Mouse (Mus musculus) CH12.LX (cell line): ENCODE data around the gene Kcna6. TPM values are rescaled to one million over a fixed set of nuclear protein-coding genes. Genes with fewer than 3 reads are reported as not detected.

Source experiments
- DNase-seq: peaks from one replicate; pipeline ENCODE4 v3.0.0-alpha.2; 2013; ENCODE audit errors: extremely low read depth
- H3K27ac ChIP-seq: 2 replicates; pipeline ENCODE4 v1.5.1; 2012; ENCODE audit warnings: low read depth, mild to moderate bottlenecking, control low read depth, moderate library complexity; ENCODE audit not compliant: insufficient read depth
- H3K27me3 ChIP-seq: replicated peaks from 2 replicates; pipeline ENCODE3; 2012; ENCODE audit warnings: inconsistent platforms
- H3K36me3 ChIP-seq, 2 experiments: replicated peaks in 1 of 2; 2 replicates each; pipeline versions ENCODE3 to v1.6.1; 2012; ENCODE audit warnings: inconsistent platforms in 1 of 2, low read length in 1 of 2, mild to moderate bottlenecking in 1 of 2, mixed read lengths in 1 of 2, moderate library complexity in 1 of 2; ENCODE audit not compliant: control insufficient read depth in 1 of 2, insufficient read depth in 1 of 2
- H3K4me1 ChIP-seq, 2 experiments: 2 replicates each; pipeline ENCODE4 v1.6.1; 2012; ENCODE audit warnings: inconsistent platforms in 1 of 2, moderate library complexity in 1 of 2; ENCODE audit not compliant: insufficient read depth in 2 of 2, control insufficient read depth in 1 of 2
- H3K4me2 ChIP-seq: 2 replicates; pipeline ENCODE4 v1.6.1; 2012; ENCODE audit warnings: low read depth, mild to moderate bottlenecking, control low read depth; ENCODE audit not compliant: poor library complexity, insufficient read depth, severe bottlenecking
- H3K4me3 ChIP-seq, 3 experiments: fragments of 150-350 bp in 1 of 3; sonication (generic) in 1 of 3; replicated peaks in 1 of 3; 2 replicates each; pipeline versions ENCODE3 to v1.5.1; 2011 to 2012; ENCODE audit warnings: low read depth in 2 of 3, low read length in 2 of 3, mild to moderate bottlenecking in 2 of 3, moderate library complexity in 2 of 3, control low read depth in 1 of 3, improper control_type of control experiment in 1 of 3, inconsistent platforms in 1 of 3, mixed read lengths in 1 of 3; ENCODE audit not compliant: poor library complexity in 1 of 3
- H3K79me2 ChIP-seq: replicated peaks from 2 replicates; pipeline ENCODE4 v1.6.1; 2012; ENCODE audit warnings: mild to moderate bottlenecking, moderate library complexity; ENCODE audit not compliant: control insufficient read depth, poor library complexity, insufficient read depth, severe bottlenecking; ENCODE audit errors: extremely low read depth
- H3K9ac ChIP-seq: 2 replicates; pipeline ENCODE4 v1.6.1; 2012; ENCODE audit warnings: low read depth, mild to moderate bottlenecking, control low read depth, moderate library complexity; ENCODE audit not compliant: insufficient read depth
- H3K9me3 ChIP-seq: replicated peaks from 2 replicates; pipeline ENCODE3; 2012; ENCODE audit warnings: low read length, inconsistent platforms, mixed read lengths
- CHD1 ChIP-seq: IDR thresholded peaks from 2 replicates; pipeline ENCODE4 v1.6.1; 2012; ENCODE audit warnings: low read depth, low read length, improper control_type of control experiment, inconsistent platforms
- CHD2 ChIP-seq: IDR thresholded peaks from 2 replicates; pipeline ENCODE4 v1.6.1; 2011; ENCODE audit warnings: low read length, improper control_type of control experiment
- CTCF ChIP-seq, 2 experiments: IDR thresholded peaks in 1 of 2; conservative IDR thresholded peaks in 1 of 2; 2 replicates each; pipeline ENCODE4 v1.5.1; 2011 to 2012; ENCODE audit warnings: low read depth in 2 of 2, low read length in 2 of 2, improper control_type of control experiment in 1 of 2, inconsistent platforms in 1 of 2, mild to moderate bottlenecking in 1 of 2, moderate library complexity in 1 of 2
- E2F4 ChIP-seq: IDR thresholded peaks from 2 replicates; pipeline ENCODE4 v1.6.1; 2011; ENCODE audit warnings: low read depth, low read length, improper control_type of control experiment; ENCODE audit not compliant: insufficient replicate concordance
- GABPA ChIP-seq: IDR thresholded peaks from 2 replicates; pipeline ENCODE4 v1.6.1; 2012; ENCODE audit warnings: low read depth, low read length, improper control_type of control experiment, inconsistent platforms; ENCODE audit not compliant: insufficient replicate concordance
- HCFC1 ChIP-seq: IDR thresholded peaks from 2 replicates; pipeline ENCODE4 v1.6.1; 2012; ENCODE audit warnings: low read depth, mild to moderate bottlenecking, inconsistent platforms, low read length, improper control_type of control experiment
- IRF4 ChIP-seq: IDR thresholded peaks from 2 replicates; pipeline ENCODE4 v1.6.1; 2014; ENCODE audit warnings: low read depth, mild to moderate bottlenecking, inconsistent platforms, low read length, improper control_type of control experiment
- JUN ChIP-seq: IDR thresholded peaks from 2 replicates; pipeline ENCODE4 v1.6.1; 2011; ENCODE audit warnings: low read depth, mild to moderate bottlenecking, low read length, improper control_type of control experiment, moderate library complexity; ENCODE audit not compliant: insufficient read depth
- JUND ChIP-seq: conservative IDR thresholded peaks from 2 replicates; pipeline ENCODE4 v1.6.1; 2011; ENCODE audit warnings: low read depth, low read length, improper control_type of control experiment
- MAX ChIP-seq: IDR thresholded peaks from 2 replicates; pipeline ENCODE4 v1.6.1; 2011; ENCODE audit warnings: low read length, improper control_type of control experiment
- MEF2A ChIP-seq: IDR thresholded peaks from 2 replicates; pipeline ENCODE4 v1.6.1; 2014; ENCODE audit warnings: low read depth, mild to moderate bottlenecking, inconsistent platforms, low read length, improper control_type of control experiment, borderline replicate concordance
- MXI1 ChIP-seq: IDR thresholded peaks from 2 replicates; pipeline ENCODE4 v1.6.1; 2011; ENCODE audit warnings: mild to moderate bottlenecking, low read depth, low read length, improper control_type of control experiment
- MYC ChIP-seq: IDR thresholded peaks from 2 replicates; pipeline ENCODE4 v1.6.1; 2011; ENCODE audit warnings: low read depth, mild to moderate bottlenecking, improper control_type of control experiment, low read length
- NRF1 ChIP-seq: IDR thresholded peaks from 2 replicates; pipeline ENCODE4 v1.6.1; 2014; ENCODE audit warnings: low read depth, mild to moderate bottlenecking, inconsistent platforms, low read length, improper control_type of control experiment, moderate library complexity
- PAX5 ChIP-seq: IDR thresholded peaks from 2 replicates; pipeline ENCODE4 v1.6.1; 2012; ENCODE audit warnings: low read length, inconsistent platforms, mixed read lengths
- RCOR1 ChIP-seq: conservative IDR thresholded peaks from 2 replicates; pipeline ENCODE4 v1.6.1; 2012; ENCODE audit warnings: low read depth, mild to moderate bottlenecking, inconsistent platforms, low read length, improper control_type of control experiment
- SIN3A ChIP-seq: IDR thresholded peaks from 2 replicates; pipeline ENCODE4 v1.6.1; 2012; ENCODE audit warnings: low read length, improper control_type of control experiment, inconsistent platforms
- SMC3 ChIP-seq: IDR thresholded peaks from 2 replicates; pipeline ENCODE4 v1.6.1; 2011; ENCODE audit warnings: low read depth, low read length, improper control_type of control experiment
- UBTF ChIP-seq: IDR thresholded peaks from 2 replicates; pipeline ENCODE4 v1.6.1; 2012; ENCODE audit warnings: low read depth, mild to moderate bottlenecking, inconsistent platforms, low read length, improper control_type of control experiment, moderate library complexity
- USF2 ChIP-seq: conservative IDR thresholded peaks from 2 replicates; pipeline ENCODE4 v1.6.1; 2011; ENCODE audit warnings: low read depth, low read length, improper control_type of control experiment
- ZKSCAN1 ChIP-seq: IDR thresholded peaks from 2 replicates; pipeline ENCODE4 v1.6.1; 2012; ENCODE audit warnings: low read depth, inconsistent platforms, low read length, improper control_type of control experiment, borderline replicate concordance
- ZNF384 ChIP-seq: IDR thresholded peaks from 2 replicates; pipeline ENCODE4 v1.6.1; 2012; ENCODE audit warnings: low read depth, low read length, improper control_type of control experiment, inconsistent platforms
- dilution Hi-C: fragments of 300-500 bp; cut with MboI; formaldehyde crosslinking; loops from 2 replicates; pipeline ENCODE4 v1.14.3; 2020; ENCODE audit warnings: low sequenced_read_pairs; ENCODE audit not compliant: extremely low pct_unique_long_range_greater_than_20kb, extremely low pct_ligation_motif_present
- in situ Hi-C: fragments of 300-500 bp; cut with MboI; formaldehyde crosslinking; loops from 3 replicates; pipeline ENCODE4 v1.14.3; 2019; ENCODE audit warnings: low sequenced_read_pairs, low pct_ligation_motif_present, low pct_unique_long_range_greater_than_20kb, mixed read lengths
- polyA plus RNA-seq: library from polyadenylated mRNA; unstranded; fragments of >175 nt; gene quantifications from 2 replicates; pipeline ENCODE4 v1.2.1, GENCODE M21; 2012; ENCODE audit warnings: low read depth; ENCODE audit not compliant: insufficient read length
- total RNA-seq, 2 experiments: library from RNA; depleted of rRNA; stranded (reverse); fragments of 300-350 nt in 1 of 2; fragments of >200 nt in 1 of 2; gene quantifications; 2 replicates each; pipeline ENCODE4 v1.2.3; 2012 to 2014

Gene Kcna6
- total and polyA plus RNA-seq, 3 experiments: not detected

DNA sequence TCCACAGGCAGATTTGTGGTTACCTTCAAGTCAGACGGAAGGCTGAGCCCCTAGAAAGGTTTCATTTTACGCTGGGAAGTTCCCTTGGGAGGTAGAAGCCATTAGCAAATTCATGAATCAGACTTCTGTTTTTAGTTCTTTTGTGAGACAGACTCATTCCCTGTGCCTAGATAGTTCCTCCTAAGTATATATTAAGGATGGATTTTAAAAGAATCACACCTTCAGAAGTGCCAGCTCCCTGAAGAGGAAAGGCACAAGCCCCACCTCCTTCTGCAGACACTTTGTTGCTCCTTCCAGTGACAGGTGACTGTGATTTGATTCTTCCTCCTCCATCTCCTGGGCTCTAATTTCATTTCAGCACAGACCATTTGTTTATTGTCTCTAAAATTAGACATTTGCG is 2.1 kb upstream of the Kcna6 start:
- TF ChIP-seq UBTF: no peak
- TF ChIP-seq JUND: no peak
- no peak for TF ChIP-seq CTCF (conservative IDR thresholded peaks at IDR 0.05 in 1 of 2, IDR thresholded peaks at IDR 0.05 in 1 of 2; ENCODE audit: low read depth in 2 of 2, low read length in 2 of 2)
- no peak for TF ChIP-seq JUN
- no peak for TF ChIP-seq IRF4
- TF ChIP-seq MYC: no peak
- TF ChIP-seq SIN3A: no peak
- no peak for TF ChIP-seq ZNF384
- no peak for TF ChIP-seq CHD1
- TF ChIP-seq SMC3: no peak
- TF ChIP-seq NRF1: no peak
- no peak for TF ChIP-seq CHD2
- no peak for TF ChIP-seq MEF2A
- TF ChIP-seq MXI1: no peak
- TF ChIP-seq E2F4: no peak
- TF ChIP-seq GABPA: no peak
- no peak for TF ChIP-seq ZKSCAN1
- no peak for TF ChIP-seq HCFC1
- no peak for TF ChIP-seq MAX
- TF ChIP-seq PAX5: no peak
- Histone ChIP-seq H3K9me3 (peaks cover 25% of the 10 kb centered on the region), H3K9ac (no peak overlapping the region), H3K27me3 (peaks cover 73% of the 10 kb centered on the region), H3K79me2 (no peaks in the 10 kb centered on the region), H3K27ac (no peak overlapping the region), H3K4me1 (peaks cover 0 to 4% of the 10 kb centered on the region in 2 experiments; a peak in 1 of 4 replicates), H3K4me2 (0 out of 2 replicates have a peak overlapping the region, but pooled peaks have one; percentile 42), H3K4me3 (no peak overlapping the region), H3K36me3 (no peaks in the 10 kb centered on the region)
- dilution Hi-C loops: no loop called here
- no peak for DNase-seq
- in situ Hi-C loops: no loop called here

- in situ Hi-C loops (no loop called here), dilution Hi-C loops (no loop called here)
- no peak overlapping the region for H3K4me3 ChIP-seq
Observed at GRCm38 (mm10) chr6:126739326-126740210, 906 bp downstream of the Kcna6 start.

More at GRCm38 (mm10) chr6:126739326-126740210, 906 bp downstream of the Kcna6 start:
- Histone ChIP-seq H3K9me3 (peaks cover 22% of the 10 kb centered on the region), H3K27me3 (peaks cover 79% of the 10 kb centered on the region), H3K9ac (no peak overlapping the region), H3K36me3 (no peaks in the 10 kb centered on the region), H3K79me2 (no peaks in the 10 kb centered on the region), H3K27ac (no peak overlapping the region), H3K4me2 (no peak overlapping the region), H3K4me1 (peaks cover 0 to 4% of the 10 kb centered on the region in 2 experiments; a peak in 1 of 4 replicates)
- DNase-seq: no peak
- TF ChIP-seq RCOR1 (no peak), USF2 (no peak)
